In genomic region chr8:7163361-7163760, GRCm38 (mm10) we compare ENCODE assay signal across 10 mouse cellular contexts.
"Had no signal": no experiment of that assay in that cellular context is flagged by ENCODE, and none has a peak within 500 bp of the region (broad histone marks: within the 10 kb centered on the region; RNA-seq: fewer than 3 reads in every experiment).

No protein-coding gene starts in this region.

- DNase-seq: kidney, adult 11 months; kidney, adult 8-10 months; kidney, postnatal 10 days; kidney, postnatal 36 days; liver; right cerebral cortex, adult 18-20 months; right cerebral cortex, postnatal 14 days; right cerebral cortex, postnatal 4 days; spleen, adult 18-20 months; thymus, postnatal 25 days had no signal
